Mouse (Mus musculus) MEL (cell line): ENCODE data around the gene Kynu. TPM values are rescaled to one million over a fixed set of nuclear protein-coding genes. Genes with fewer than 3 reads are reported as not detected.

Experiments
- DNase-seq: peaks from one replicate; pipeline ENCODE4 v3.0.0; 2011; ENCODE audit warnings: low read depth, low spot score
- H3K27ac ChIP-seq: 2 replicates; pipeline ENCODE4 v1.5.1; 2012; ENCODE audit warnings: low read depth, mild to moderate bottlenecking, control low read depth, low read length, moderate library complexity; ENCODE audit not compliant: control insufficient read depth
- H3K27me3 ChIP-seq, 2 experiments: fragments of 150-350 bp in 1 of 2; sonication (generic) in 1 of 2; 2 replicates each; pipeline ENCODE4 v1.6.1; 2012; ENCODE audit warnings: low read length in 2 of 2, mild to moderate bottlenecking in 2 of 2, improper control_type of control experiment in 1 of 2, moderate library complexity in 1 of 2; ENCODE audit not compliant: insufficient read depth in 2 of 2, control insufficient read depth in 1 of 2
- H3K36me3 ChIP-seq, 2 experiments: 2 replicates each; pipeline ENCODE4 v1.6.1; 2012 to 2014; ENCODE audit warnings: low read length in 2 of 2, improper control_type of control experiment in 1 of 2, inconsistent platforms in 1 of 2, mild to moderate bottlenecking in 1 of 2; ENCODE audit not compliant: insufficient read depth in 2 of 2, control insufficient read depth in 1 of 2
- H3K4me1 ChIP-seq, 2 experiments: fragments of 150-350 bp in 1 of 2; sonication (generic) in 1 of 2; 2 replicates each; pipeline ENCODE4 v1.6.1; 2012; ENCODE audit warnings: low read length in 2 of 2, improper control_type of control experiment in 1 of 2, mild to moderate bottlenecking in 1 of 2; ENCODE audit not compliant: insufficient read depth in 2 of 2, control insufficient read depth in 1 of 2
- H3K4me3 ChIP-seq, 2 experiments: fragments of 150-350 bp in 1 of 2; sonication (generic) in 1 of 2; 2 replicates each; pipeline ENCODE4 v1.5.1; 2012; ENCODE audit warnings: low read depth in 2 of 2, low read length in 2 of 2, mild to moderate bottlenecking in 2 of 2, moderate library complexity in 2 of 2, control low read depth in 1 of 2, improper control_type of control experiment in 1 of 2; ENCODE audit not compliant: control insufficient read depth in 1 of 2, insufficient read depth in 1 of 2
- H3K79me2 ChIP-seq: 2 replicates; pipeline ENCODE4 v1.6.1; 2012; ENCODE audit warnings: mild to moderate bottlenecking, low read length, moderate library complexity; ENCODE audit not compliant: control insufficient read depth, poor library complexity, insufficient read depth
- H3K9ac ChIP-seq: 2 replicates; pipeline ENCODE4 v1.6.1; 2012; ENCODE audit warnings: low read depth, mild to moderate bottlenecking, control low read depth, low read length, moderate library complexity; ENCODE audit not compliant: control insufficient read depth, poor library complexity, severe bottlenecking
- H3K9me3 ChIP-seq: fragments of 150-350 bp; sonication (generic); replicated peaks from 2 replicates; pipeline ENCODE4 v1.6.1; 2012; ENCODE audit warnings: mild to moderate bottlenecking, low read length, improper control_type of control experiment, moderate library complexity; ENCODE audit not compliant: insufficient read depth
- CHD1 ChIP-seq: IDR thresholded peaks from 2 replicates; pipeline ENCODE4 v1.6.1; 2012; ENCODE audit warnings: low read depth, mild to moderate bottlenecking, inconsistent platforms, low read length, improper control_type of control experiment
- CHD2 ChIP-seq: IDR thresholded peaks from 2 replicates; pipeline ENCODE4 v1.6.1; 2011; ENCODE audit warnings: low read length, improper control_type of control experiment
- EP300 ChIP-seq, 2 experiments: IDR thresholded peaks; 2 replicates each; pipeline ENCODE4 v1.6.1; 2011; ENCODE audit warnings: improper control_type of control experiment in 2 of 2, low read length in 2 of 2, low read depth in 1 of 2, mild to moderate bottlenecking in 1 of 2
- ETS1 ChIP-seq: IDR thresholded peaks from 2 replicates; pipeline ENCODE4 v1.6.1; 2012; ENCODE audit warnings: low read depth, mild to moderate bottlenecking, inconsistent platforms, low read length, improper control_type of control experiment, moderate library complexity
- GABPA ChIP-seq: IDR thresholded peaks from 2 replicates; pipeline ENCODE4 v1.6.1; 2012; ENCODE audit warnings: low read depth, mild to moderate bottlenecking, inconsistent platforms, low read length, improper control_type of control experiment, moderate library complexity
- JUND ChIP-seq: IDR thresholded peaks from 2 replicates; pipeline ENCODE4 v1.6.1; 2011; ENCODE audit warnings: low read depth, mild to moderate bottlenecking, improper control_type of control experiment, low read length
- MAZ ChIP-seq: IDR thresholded peaks from 2 replicates; pipeline ENCODE4 v1.6.1; 2012; ENCODE audit warnings: low read depth, mild to moderate bottlenecking, inconsistent platforms, low read length, improper control_type of control experiment
- MEF2A ChIP-seq: IDR thresholded peaks from 2 replicates; pipeline ENCODE4 v1.6.1; 2014; ENCODE audit warnings: low read depth, mild to moderate bottlenecking, inconsistent platforms, low read length, improper control_type of control experiment; ENCODE audit not compliant: poor library complexity, insufficient replicate concordance, severe bottlenecking; ENCODE audit errors: extremely low read depth
- MYC ChIP-seq: IDR thresholded peaks from 2 replicates; pipeline ENCODE4 v1.6.1; 2011; ENCODE audit warnings: low read depth, mild to moderate bottlenecking, low read length, improper control_type of control experiment, moderate library complexity
- NELFE ChIP-seq: IDR thresholded peaks from 2 replicates; pipeline ENCODE4 v1.6.1; 2011; ENCODE audit warnings: low read depth, low read length, improper control_type of control experiment
- POLR2A ChIP-seq, 2 experiments: IDR thresholded peaks; 2 replicates each; pipeline ENCODE4 v1.6.1; 2011 to 2012; ENCODE audit warnings: low read length in 2 of 2, mild to moderate bottlenecking in 2 of 2, control low read depth in 1 of 2, improper control_type of control experiment in 1 of 2, low read depth in 1 of 2, moderate library complexity in 1 of 2; ENCODE audit not compliant: control insufficient read depth in 1 of 2, insufficient read depth in 1 of 2, poor library complexity in 1 of 2
- RAD21 ChIP-seq: IDR thresholded peaks from 2 replicates; pipeline ENCODE4 v1.6.1; 2011; ENCODE audit warnings: mild to moderate bottlenecking, low read depth, low read length, improper control_type of control experiment
- RCOR1 ChIP-seq: IDR thresholded peaks from 2 replicates; pipeline ENCODE4 v1.6.1; 2012; ENCODE audit warnings: low read depth, mild to moderate bottlenecking, inconsistent platforms, low read length, improper control_type of control experiment
- SIN3A ChIP-seq: IDR thresholded peaks from 2 replicates; pipeline ENCODE4 v1.6.1; 2012; ENCODE audit warnings: low read length, improper control_type of control experiment, inconsistent platforms
- SMC3 ChIP-seq: IDR thresholded peaks from 2 replicates; pipeline ENCODE4 v1.6.1; 2011; ENCODE audit warnings: low read depth, low read length, improper control_type of control experiment
- UBTF ChIP-seq: IDR thresholded peaks from 2 replicates; pipeline ENCODE4 v1.6.1; 2012; ENCODE audit warnings: low read depth, mild to moderate bottlenecking, inconsistent platforms, low read length, improper control_type of control experiment, moderate library complexity, borderline replicate concordance; ENCODE audit not compliant: insufficient read depth
- USF1 ChIP-seq: IDR thresholded peaks from 2 replicates; pipeline ENCODE4 v1.6.1; 2014; ENCODE audit warnings: low read depth, mild to moderate bottlenecking, inconsistent platforms, low read length, improper control_type of control experiment, moderate library complexity
- USF2 ChIP-seq, 2 experiments: IDR thresholded peaks; 2 replicates each; pipeline ENCODE4 v1.6.1; 2011 to 2012; ENCODE audit warnings: improper control_type of control experiment in 2 of 2, low read length in 2 of 2, borderline replicate concordance in 1 of 2, inconsistent platforms in 1 of 2, low read depth in 1 of 2, mild to moderate bottlenecking in 1 of 2; ENCODE audit not compliant: insufficient read depth in 1 of 2
- ZMIZ1 ChIP-seq: IDR thresholded peaks from 2 replicates; pipeline ENCODE4 v1.6.1; 2012; ENCODE audit warnings: low read depth, mild to moderate bottlenecking, inconsistent platforms, low read length, improper control_type of control experiment, moderate library complexity
- polyA plus RNA-seq, 2 experiments: library from polyadenylated mRNA; stranded (reverse) in 1 of 2; unstranded in 1 of 2; fragments of >175 nt in 1 of 2; fragments of >200 nt in 1 of 2; gene quantifications; 2 replicates each; pipeline versions ENCODE4 v1.2.1 to v1.2.4; 2012; ENCODE audit warnings: low replicate concordance in 2 of 2, low read depth in 1 of 2; ENCODE audit not compliant: insufficient read length in 2 of 2, insufficient read depth in 1 of 2, missing spikeins in 1 of 2
- total RNA-seq: library from RNA; depleted of rRNA; stranded (reverse); fragments of 300-350 nt; gene quantifications from 2 replicates; pipeline ENCODE4 v1.2.3, GENCODE M21; 2012

Kynu gene
- total and polyA plus RNA-seq, 3 experiments, result 0.04 TPM; not detected in 2

GRCm38 (mm10) chr2:43556985-43557384, 1.9 kb downstream of the Kynu start:
- Histone ChIP-seq H3K36me3 (no peaks in the 10 kb centered on the region), H3K9me3 (no peaks in the 10 kb centered on the region), H3K4me3 (no peak overlapping the region), H3K9ac (no peak overlapping the region)
- DNase-seq, result no peak
- TF ChIP-seq USF2 (IDR thresholded peaks at IDR 0.05; ENCODE audit: borderline replicate concordance in 1 of 2, insufficient read depth in 1 of 2, low read depth in 1 of 2, low read length in 2 of 2) (no peak), CHD1 (no peak), ZMIZ1 (no peak), UBTF (no peak), EP300 (IDR thresholded peaks at IDR 0.05; ENCODE audit: low read depth in 1 of 2, low read length in 2 of 2) (no peak), GABPA (no peak), MYC (no peak), USF1 (no peak), ETS1 (no peak), JUND (no peak), RAD21 (no peak), MEF2A (no peak)
- TF ChIP-seq, all 39 proteins: peak for 0
- Histone ChIP-seq H3K27ac (no peak overlapping the region), H3K4me1 (no peaks in the 10 kb centered on the region), H3K27me3 (no peaks in the 10 kb centered on the region), H3K79me2 (no peaks in the 10 kb centered on the region)

- H3K79me2 ChIP-seq, result no peaks in the 10 kb centered on the region
- no peak for DNase-seq
- no peaks in the 10 kb centered on the region for H3K36me3 ChIP-seq
- no peak for TF ChIP-seq SMC3
- TF ChIP-seq MAZ, result no peak
- no peak for TF ChIP-seq RCOR1
- no peak for TF ChIP-seq NELFE
- no peak for TF ChIP-seq POLR2A (IDR thresholded peaks at IDR 0.05; ENCODE audit: control insufficient read depth in 1 of 2, insufficient read depth in 1 of 2, low read depth in 1 of 2, low read length in 2 of 2, poor library complexity in 1 of 2)
- no peak for TF ChIP-seq SIN3A
- TF ChIP-seq GABPA, result no peak
- TF ChIP-seq CHD2, result no peak
- no peak for TF ChIP-seq MEF2A
- no peak for TF ChIP-seq USF1
- no peaks in the 10 kb centered on the region for H3K4me1 ChIP-seq
- no peaks in the 10 kb centered on the region for H3K27me3 ChIP-seq
- H3K9ac ChIP-seq, result no peak overlapping the region
- H3K27ac ChIP-seq, result no peak overlapping the region
- H3K9me3 ChIP-seq, result no peaks in the 10 kb centered on the region
- H3K4me3 ChIP-seq, result no peak overlapping the region
These were observed 6.1 kb downstream of the Kynu start for GRCm38 (mm10) chr2:43561209-43561608.
